Mouse (Mus musculus) heart, postnatal 0 days (tissue): ENCODE measurements around the gene Apol7e. TPM values are rescaled to one million over a fixed set of nuclear protein-coding genes. Genes with fewer than 3 reads are reported as not detected.
"Not testable (repeated sequence)": the region's sequence is repeated elsewhere in the genome, so short reads cannot be mapped to it uniquely, and the experiment has no call there.

ENCODE experiments used
- ATAC-seq: fragments of 200-750 bp; cut with Nextera tagmentation; 2 replicates; pipeline ENCODE4 v1.8.0; 2017; ENCODE audit warnings: low read depth, moderate number of reproducible peaks, moderate library complexity; ENCODE audit not compliant: insufficient read depth
- DNase-seq: peaks from one replicate; pipeline ENCODE4 v3.0.0-alpha.2; 2016; ENCODE audit warnings: low spot score
- H3K27ac ChIP-seq: fragments of 300-500 bp; sonication (generic); 2 replicates; pipeline ENCODE4 v1.5.1; 2014; ENCODE audit warnings: low read depth, mild to moderate bottlenecking
- H3K27me3 ChIP-seq: fragments of 300-500 bp; sonication (generic); 2 replicates; pipeline ENCODE4 v1.6.1; 2014; ENCODE audit warnings: low read length, mixed read lengths; ENCODE audit not compliant: control insufficient read depth, insufficient read depth
- H3K36me3 ChIP-seq: fragments of 300-500 bp; sonication (generic); replicated peaks from 2 replicates; pipeline ENCODE4 v1.6.1; 2014; ENCODE audit warnings: low read length, mixed read lengths; ENCODE audit not compliant: control insufficient read depth, insufficient read depth
- H3K4me1 ChIP-seq: fragments of 300-500 bp; sonication (generic); 2 replicates; pipeline ENCODE4 v1.6.1; 2014; ENCODE audit warnings: antibody characterized with exemption; ENCODE audit not compliant: control insufficient read depth, insufficient read depth
- H3K4me2 ChIP-seq: fragments of 300-500 bp; sonication (generic); 2 replicates; pipeline ENCODE4 v1.6.1; 2014; ENCODE audit warnings: low read depth, mild to moderate bottlenecking, low read length, moderate library complexity
- H3K4me3 ChIP-seq: fragments of 300-500 bp; sonication (generic); 2 replicates; pipeline ENCODE4 v1.5.1; 2014; ENCODE audit warnings: low read depth, low read length
- H3K9ac ChIP-seq: fragments of 300-500 bp; sonication (generic); replicated peaks from 2 replicates; pipeline ENCODE4 v1.6.1; 2014; ENCODE audit warnings: low read depth, low read length, mixed read lengths
- H3K9me3 ChIP-seq: fragments of 300-500 bp; sonication (generic); replicated peaks from 2 replicates; pipeline ENCODE4 v1.6.1; 2016; ENCODE audit warnings: low read length; ENCODE audit not compliant: control insufficient read depth
- CTCF ChIP-seq: IDR thresholded peaks from 2 replicates; pipeline ENCODE4 v1.5.1; 2016; ENCODE audit warnings: antibody characterized with exemption, control low read depth, low read depth
- WGBS: fragments of 180-500 bp; shearing (Covaris S2); extraction: QIAGEN DNeasy Blood & Tissue Kit; methylation state at CpG from one replicate; pipeline ENCODE4 v1.1.7; 2014; 5-methylcytosine and 5-hydroxymethylcytosine counted together
- polyA plus RNA-seq: library from polyadenylated mRNA; unstranded; fragments of >200 nt; fragmentation: Nextera tagmentation; extraction: Ambion mirVana; gene quantifications from 2 replicates; pipeline ENCODE4 v1.2.1, GENCODE M21; 2015
- total RNA-seq: library from RNA; depleted of rRNA; stranded (reverse); fragments of >200 nt; gene quantifications from 2 replicates; pipeline ENCODE4 v1.2.3, GENCODE M21; 2014; ENCODE audit warnings: low replicate concordance; rRNA removed

Apol7e gene
- not detected in 2 replicates for total RNA-seq
- not detected in 2 replicates for polyA plus RNA-seq

- H3K27me3 ChIP-seq, H3K4me1 ChIP-seq, H3K9me3 ChIP-seq, H3K9ac ChIP-seq, ATAC-seq, H3K27ac ChIP-seq, H3K4me2 ChIP-seq, DNase-seq, H3K4me3 ChIP-seq, H3K36me3 ChIP-seq: not testable (repeated sequence)
- 64% methylated on average over 4 of the region's 4 CpGs for WGBS
Measured at GRCm38 (mm10) chr15:77698656-77699055, at the start of gene Apol7e. Gene Apol7e, plus strand, starts transcription at chr15:77698857.

- H3K36me3 ChIP-seq, H3K27me3 ChIP-seq, ATAC-seq, H3K9me3 ChIP-seq, H3K27ac ChIP-seq, H3K9ac ChIP-seq, H3K4me1 ChIP-seq, H3K4me2 ChIP-seq, DNase-seq, H3K4me3 ChIP-seq: not testable (repeated sequence)
Measured at GRCm38 (mm10) chr15:77651143-77651542, 47.5 kb upstream of the Apol7e start.

GRCm38 (mm10) chr15:77659773-77660172 is 38.9 kb upstream of the Apol7e start:
- H3K27me3 ChIP-seq, H3K9ac ChIP-seq, H3K4me3 ChIP-seq, DNase-seq, H3K27ac ChIP-seq, H3K36me3 ChIP-seq, H3K9me3 ChIP-seq, ATAC-seq, H3K4me1 ChIP-seq, H3K4me2 ChIP-seq: not testable (repeated sequence)
- WGBS = 56% methylated on average over 1 of the region's 1 CpGs

GRCm38 (mm10) chr15:77661841-77662240 is 36.8 kb upstream of the Apol7e start:
- not testable (repeated sequence) for H3K27me3 ChIP-seq, DNase-seq, H3K36me3 ChIP-seq, H3K27ac ChIP-seq, H3K9me3 ChIP-seq, H3K4me2 ChIP-seq, ATAC-seq, H3K9ac ChIP-seq, H3K4me1 ChIP-seq, H3K4me3 ChIP-seq
- whole genome bisulfite sequencing = 77% methylated on average over 2 of the region's 2 CpGs

- not testable (repeated sequence) for H3K9ac ChIP-seq, DNase-seq, H3K36me3 ChIP-seq, H3K4me3 ChIP-seq, H3K4me1 ChIP-seq, ATAC-seq, H3K4me2 ChIP-seq, H3K9me3 ChIP-seq, H3K27ac ChIP-seq, H3K27me3 ChIP-seq
- 80% methylated on average over 1 of the region's 1 CpGs for WGBS
Measured at GRCm38 (mm10) chr15:77674081-77674480, 24.6 kb upstream of the Apol7e start.

GRCm38 (mm10) chr15:77683944-77684343 is 14.7 kb upstream of the Apol7e start:
- not testable (repeated sequence) for H3K27me3 ChIP-seq, H3K4me2 ChIP-seq, ATAC-seq, H3K9me3 ChIP-seq, H3K36me3 ChIP-seq, H3K4me3 ChIP-seq, H3K9ac ChIP-seq, H3K27ac ChIP-seq, H3K4me1 ChIP-seq
- DNase-seq = peak; percentile 7
- 6% methylated on average over 9 of the region's 11 CpGs for WGBS
- peak; percentile 57 for TF ChIP-seq CTCF

- Histone ChIP-seq H3K4me3 (peak overlapping the region; percentile 23), H3K4me2 (peak overlapping the region; percentile 37)
- not testable (repeated sequence) for DNase-seq, H3K4me1 ChIP-seq, H3K9me3 ChIP-seq, H3K27ac ChIP-seq, H3K36me3 ChIP-seq, H3K9ac ChIP-seq, H3K27me3 ChIP-seq, ATAC-seq
- 12% methylated on average over 19 of the region's 20 CpGs for WGBS
Measured at GRCm38 (mm10) chr15:77691532-77692311, 6.9 kb upstream of the Apol7e start.
